ENCODE assay signal across 8 mouse cellular contexts in the genomic region with DNA sequence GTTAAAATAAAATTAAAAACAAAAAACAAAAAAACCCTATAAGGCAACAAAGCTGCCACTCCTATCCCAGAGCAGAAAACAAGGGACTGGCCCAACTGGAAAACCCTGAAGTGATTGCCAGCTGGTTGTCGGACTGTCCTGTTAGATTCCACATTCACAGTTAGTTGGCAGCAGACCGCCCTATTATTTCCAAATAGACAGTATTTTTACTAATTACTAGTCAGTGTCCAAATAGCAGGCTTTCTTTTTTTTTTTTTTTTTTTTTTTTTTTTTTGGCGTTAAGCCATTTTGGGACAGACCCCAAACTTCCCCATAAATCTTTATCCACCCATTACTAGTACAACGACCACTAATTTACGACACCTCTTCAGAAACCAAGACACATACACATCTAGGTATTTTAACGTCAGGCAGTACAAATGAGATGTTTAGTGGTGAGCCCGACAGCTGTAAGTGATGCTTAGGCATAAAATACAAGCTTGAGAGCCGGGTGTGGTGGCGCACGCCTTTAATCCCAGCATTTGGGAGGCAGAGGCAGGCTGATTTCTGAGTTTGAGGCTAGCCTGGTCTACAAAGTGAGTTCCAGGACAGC. TPM values are rescaled to one million over a fixed set of nuclear protein-coding genes. Genes with fewer than 3 reads are reported as not detected.
A peak's percentile ranks its signal among the peaks of the same experiment; 100 is the strongest.
DNase-seq lines count a peak whose midpoint lies in the region; ATAC-seq and TF ChIP-seq lines count a peak whose summit lies in the region.

No protein-coding gene starts in this region.

- H3K9ac ChIP-seq in CH12.LX (ENCODE audit: insufficient read depth, low read depth), result peak overlapping the region; percentile 16; the same call in 1 of the 2 replicates
- H3K9ac ChIP-seq in forebrain, postnatal 0 days, result no peak overlapping the region
- peak overlapping the region; percentile 58; the same call in 1 of the 2 replicates for H3K9ac ChIP-seq in limb, embryonic 15.5 days
- H3K9ac ChIP-seq in stomach, postnatal 0 days (ENCODE audit: low read length), result 0 out of 2 replicates have a peak overlapping the region, but pooled peaks have one; percentile 38

- TF ChIP-seq EP300 in CH12.LX (IDR thresholded peaks at IDR 0.05; ENCODE audit: low read length), result 0 out of 2 replicates have a peak, but pooled peaks have one; percentile 4
- no peak for TF ChIP-seq EP300 in stomach, postnatal 0 days (optimal IDR thresholded peaks at IDR 0.05)

- TF ChIP-seq POLR2A in cerebellum, adult 2 months (IDR thresholded peaks at IDR 0.05; ENCODE audit: borderline replicate concordance, insufficient read depth, low read length), result no peak
- no peak for TF ChIP-seq POLR2A in CH12.LX (IDR thresholded peaks at IDR 0.05; ENCODE audit: low read depth, low read length)

- no peak for TF ChIP-seq RAD21 in CH12.LX (IDR thresholded peaks at IDR 0.05; ENCODE audit: low read depth, low read length)

- dilution Hi-C loops in CH12.LX (cut with MboI; ENCODE audit: extremely low pct_ligation_motif_present, extremely low pct_unique_long_range_greater_than_20kb, low sequenced_read_pairs), result no loop called here

- H3K27ac ChIP-seq in cerebellum, adult 2 months (ENCODE audit: insufficient read depth, low read length), result no peak overlapping the region
- no peak overlapping the region for H3K27ac ChIP-seq in CH12.LX (ENCODE audit: insufficient read depth, low read depth)
- no peak overlapping the region for H3K27ac ChIP-seq in forebrain, postnatal 0 days (ENCODE audit: low read depth, low read length)
- peak overlapping the region; percentile 82 for H3K27ac ChIP-seq in limb, embryonic 15.5 days
- peak overlapping the region; percentile 82 for H3K27ac ChIP-seq in stomach, postnatal 0 days (replicated peaks)

- DNase-seq in cerebellum, adult 2 months, result peak; percentile 8 to 20
- DNase-seq in cerebellum, adult 11 months, result no peak
- DNase-seq in CH12.LX (ENCODE audit: extremely low read depth), result no peak
- DNase-seq in forebrain, postnatal 0 days, result peak; percentile 2
- DNase-seq in stomach, postnatal 0 days (ENCODE audit: low spot score), result no peak
- DNase-seq in left cerebral cortex, postnatal 14 days (ENCODE audit: low spot score in 2 of 2), result no peak
- DNase-seq in left cerebral cortex, postnatal 10 days (ENCODE audit: extremely low spot score in 1 of 2, low spot score in 2 of 2), result no peak

- TF ChIP-seq CTCF in cerebellum, adult 2 months (IDR thresholded peaks at IDR 0.05; ENCODE audit: borderline replicate concordance, insufficient read depth, low read depth, low read length), result no peak
- no peak for TF ChIP-seq CTCF in CH12.LX (conservative IDR thresholded peaks at IDR 0.05 in 1 of 2, IDR thresholded peaks at IDR 0.05 in 1 of 2; ENCODE audit: low read depth in 2 of 2, low read length in 2 of 2)
- no peak for TF ChIP-seq CTCF in forebrain, postnatal 0 days (IDR thresholded peaks at IDR 0.05; ENCODE audit: low read depth)
- TF ChIP-seq CTCF in stomach, postnatal 0 days (IDR thresholded peaks at IDR 0.05; ENCODE audit: low read depth), result no peak

- no peaks in the 10 kb centered on the region for H3K4me1 ChIP-seq in cerebellum, adult 2 months (ENCODE audit: control insufficient read depth, insufficient read depth, low read length)
- peaks cover 10 to 47% of the 10 kb centered on the region in 2 experiments; a peak in 3 of 4 replicates for H3K4me1 ChIP-seq in CH12.LX (ENCODE audit: control insufficient read depth in 1 of 2, insufficient read depth in 2 of 2)
- peaks cover 4% of the 10 kb centered on the region; the same call in 1 of the 2 replicates for H3K4me1 ChIP-seq in forebrain, postnatal 0 days (ENCODE audit: insufficient read depth)
- peaks cover 6% of the 10 kb centered on the region for H3K4me1 ChIP-seq in limb, embryonic 15.5 days
- H3K4me1 ChIP-seq in stomach, postnatal 0 days (replicated peaks; ENCODE audit: control insufficient read depth, insufficient read depth), result peaks cover 3% of the 10 kb centered on the region; the same call in 1 of the 2 replicates

- peaks cover 26% of the 10 kb centered on the region for H3K79me2 ChIP-seq in CH12.LX (replicated peaks; ENCODE audit: control insufficient read depth, extremely low read depth, insufficient read depth, poor library complexity, severe bottlenecking)

- H3K4me3 ChIP-seq in cerebellum, adult 2 months (replicated peaks; ENCODE audit: insufficient read depth, low read depth, low read length), result peak overlapping the region; percentile 86
- no peak overlapping the region for H3K4me3 ChIP-seq in CH12.LX (replicated peaks in 1 of 3; ENCODE audit: low read depth in 2 of 3, low read length in 2 of 3, poor library complexity in 1 of 3)
- peak overlapping the region; percentile 59 for H3K4me3 ChIP-seq in forebrain, postnatal 0 days (ENCODE audit: low read depth, low read length)
- peak overlapping the region; percentile 64 for H3K4me3 ChIP-seq in limb, embryonic 15.5 days
- peak overlapping the region; percentile 69 for H3K4me3 ChIP-seq in stomach, postnatal 0 days (ENCODE audit: low read depth, low read length)

- peak overlapping the region; percentile 79 for H3K4me2 ChIP-seq in CH12.LX (ENCODE audit: insufficient read depth, low read depth, poor library complexity, severe bottlenecking)
- H3K4me2 ChIP-seq in forebrain, postnatal 0 days (ENCODE audit: low read depth), result peak overlapping the region; percentile 95
- peak overlapping the region; percentile 88 for H3K4me2 ChIP-seq in limb, embryonic 15.5 days
- H3K4me2 ChIP-seq in stomach, postnatal 0 days (replicated peaks; ENCODE audit: low read depth), result peak overlapping the region; percentile 95

- H3K27me3 ChIP-seq in cerebellum, adult 2 months (ENCODE audit: control insufficient read depth, insufficient read depth, low read length), result no peaks in the 10 kb centered on the region
- H3K27me3 ChIP-seq in CH12.LX (replicated peaks), result no peaks in the 10 kb centered on the region
- H3K27me3 ChIP-seq in forebrain, postnatal 0 days (ENCODE audit: insufficient read depth, low read length), result no peaks in the 10 kb centered on the region
- no peaks in the 10 kb centered on the region for H3K27me3 ChIP-seq in limb, embryonic 15.5 days
- no peaks in the 10 kb centered on the region for H3K27me3 ChIP-seq in stomach, postnatal 0 days (ENCODE audit: control insufficient read depth, insufficient read depth, low read length)

- H3K36me3 ChIP-seq in CH12.LX (replicated peaks in 1 of 2; ENCODE audit: control insufficient read depth in 1 of 2, insufficient read depth in 1 of 2, low read length in 1 of 2), result no peaks in the 10 kb centered on the region
- H3K36me3 ChIP-seq in forebrain, postnatal 0 days (ENCODE audit: insufficient read depth), result no peaks in the 10 kb centered on the region
- H3K36me3 ChIP-seq in limb, embryonic 15.5 days, result no peaks in the 10 kb centered on the region
- no peaks in the 10 kb centered on the region for H3K36me3 ChIP-seq in stomach, postnatal 0 days (ENCODE audit: control insufficient read depth, insufficient read depth, low read length)

- peaks cover 8% of the 10 kb centered on the region for H3K9me3 ChIP-seq in CH12.LX (replicated peaks; ENCODE audit: low read length)
- no peaks in the 10 kb centered on the region for H3K9me3 ChIP-seq in forebrain, postnatal 0 days (ENCODE audit: low read length)
- H3K9me3 ChIP-seq in limb, embryonic 15.5 days, result no peaks in the 10 kb centered on the region
- no peaks in the 10 kb centered on the region for H3K9me3 ChIP-seq in stomach, postnatal 0 days (ENCODE audit: control insufficient read depth, low read length)

- intact Hi-C loops in left cerebral cortex, postnatal 14 days (cut with DNase I), result no loop called here
- intact Hi-C loops in left cerebral cortex, postnatal 10 days (cut with DNase I), result loop anchor here (10.0 kb wide), 1 partner anchor 439 kb away; the partner anchor contains the start of gene Blcap

- in situ Hi-C loops in CH12.LX (cut with MboI; ENCODE audit: low pct_ligation_motif_present, low pct_unique_long_range_greater_than_20kb, low sequenced_read_pairs), result loop anchor here (10.0 to 25.0 kb wide), 2 partner anchors 49 to 427 kb away; partner anchors contain the start of genes Blcap and Nnat

- WGBS in cerebellum, adult 2 months, result 70% methylated on average over 10 of the region's 10 CpGs
- WGBS in forebrain, postnatal 0 days, result 66% methylated on average over 10 of the region's 10 CpGs
- 70% methylated on average over 10 of the region's 10 CpGs for WGBS in limb, embryonic 15.5 days
- 66% methylated on average over 10 of the region's 10 CpGs for WGBS in stomach, postnatal 0 days

- no peak for ATAC-seq in forebrain, postnatal 0 days
- no peak for ATAC-seq in limb, embryonic 15.5 days (ENCODE audit: insufficient number of reproducible peaks, low FRiP score, low TSS enrichment, low read depth)
- no peak for ATAC-seq in stomach, postnatal 0 days (ENCODE audit: low FRiP score, low TSS enrichment)

RNA-seq across cellular contexts. Expression of gene Samhd1, which starts 0.6 kb away (rescaled TPM):
- polyA plus RNA-seq in cerebellum, adult 2 months (2012; rRNA removed), result 22.4 and 22.6 TPM in 2 replicates
- 32.8 and 33.2 TPM in 2 replicates for total RNA-seq in CH12.LX (2012; rRNA removed)
- 67.9 and 79.7 TPM in 2 replicates for total RNA-seq in CH12.LX (2014; rRNA removed)
- 79.5 and 81.1 TPM in 2 replicates for polyA plus RNA-seq in CH12.LX (2012; ENCODE audit: insufficient read length, low read depth)
- total RNA-seq in forebrain, postnatal 0 days (2014; rRNA removed), result 11.3 and 18.5 TPM in 2 replicates
- 6.6 and 8.0 TPM in 2 replicates for polyA plus RNA-seq in forebrain, postnatal 0 days (2015; fragmentation: Nextera tagmentation; extraction: Ambion mirVana)
- 21.4 and 24.1 TPM in 2 replicates for polyA plus RNA-seq in limb, embryonic 15.5 days (2015; fragmentation: Nextera tagmentation; extraction: Ambion mirVana)
- polyA plus RNA-seq in stomach, postnatal 0 days (2015; fragmentation: Nextera tagmentation; extraction: Ambion mirVana), result 16.1 and 17.4 TPM in 2 replicates
- 10 to 100 TPM; 12.0 to 14.1 TPM for total RNA-seq in left cerebral cortex, postnatal 14 days (2021)
- total RNA-seq in left cerebral cortex, postnatal 10 days (2021), result 10 to 100 TPM; 16.7 to 17.4 TPM

RNA-seq across cellular contexts. Expression of gene Tldc2, which starts 48.8 kb away (rescaled TPM):
- polyA plus RNA-seq in cerebellum, adult 2 months (2012; rRNA removed), result 6.0 and 7.1 TPM in 2 replicates
- not detected in 2 replicates for total RNA-seq in CH12.LX (2012; rRNA removed)
- total RNA-seq in CH12.LX (2014; rRNA removed), result not detected in 2 replicates
- polyA plus RNA-seq in CH12.LX (2012; ENCODE audit: insufficient read length, low read depth), result not detected in 2 replicates
- total RNA-seq in forebrain, postnatal 0 days (2014; rRNA removed), result not detected in 2 replicates
- not detected in 2 replicates for polyA plus RNA-seq in forebrain, postnatal 0 days (2015; fragmentation: Nextera tagmentation; extraction: Ambion mirVana)
- not detected in 2 replicates for polyA plus RNA-seq in limb, embryonic 15.5 days (2015; fragmentation: Nextera tagmentation; extraction: Ambion mirVana)
- polyA plus RNA-seq in stomach, postnatal 0 days (2015; fragmentation: Nextera tagmentation; extraction: Ambion mirVana), result not detected in 2 replicates
- total RNA-seq in left cerebral cortex, postnatal 14 days (2021), result not detected
- not detected for total RNA-seq in left cerebral cortex, postnatal 10 days (2021)

RNA-seq across cellular contexts. Expression of gene Soga1, which starts 56.6 kb away (rescaled TPM):
- 38.3 and 50.1 TPM in 2 replicates for polyA plus RNA-seq in cerebellum, adult 2 months (2012; rRNA removed)
- 1.0 and 2.0 TPM in 2 replicates for total RNA-seq in CH12.LX (2012; rRNA removed)
- total RNA-seq in CH12.LX (2014; rRNA removed), result 0.31 and 0.39 TPM in 2 replicates
- polyA plus RNA-seq in CH12.LX (2012; ENCODE audit: insufficient read length, low read depth), result 1.8 and 2.0 TPM in 2 replicates
- total RNA-seq in forebrain, postnatal 0 days (2014; rRNA removed), result 80.5 and 93.7 TPM in 2 replicates
- 3.1 and 3.9 TPM in 2 replicates for polyA plus RNA-seq in forebrain, postnatal 0 days (2015; fragmentation: Nextera tagmentation; extraction: Ambion mirVana)
- polyA plus RNA-seq in limb, embryonic 15.5 days (2015; fragmentation: Nextera tagmentation; extraction: Ambion mirVana), result 2.3 and 2.9 TPM in 2 replicates
- 0.65 and 0.86 TPM in 2 replicates for polyA plus RNA-seq in stomach, postnatal 0 days (2015; fragmentation: Nextera tagmentation; extraction: Ambion mirVana)
- total RNA-seq in left cerebral cortex, postnatal 14 days (2021), result 10 to 100 TPM; 38.8 to 41.1 TPM
- 10 to 100 TPM; 61.2 to 61.4 TPM for total RNA-seq in left cerebral cortex, postnatal 10 days (2021)

Comparison
In these comparisons a context has a peak if more than half of its experiments do, and no peak if none do; other contexts are left out.
1. DNase-seq: peak in cerebellum, adult 2 months (2 of 2) and forebrain, postnatal 0 days (single experiment); none in cerebellum, adult 11 months (single experiment), CH12.LX (single experiment), stomach, postnatal 0 days (single experiment), left cerebral cortex, postnatal 14 days (0 of 2) and left cerebral cortex, postnatal 10 days (0 of 2).
2. H3K27ac ChIP-seq: peak in limb, embryonic 15.5 days (single experiment) and stomach, postnatal 0 days (single experiment); none in cerebellum, adult 2 months (single experiment), CH12.LX (single experiment) and forebrain, postnatal 0 days (single experiment).
3. H3K4me3 ChIP-seq: peak in cerebellum, adult 2 months (single experiment), forebrain, postnatal 0 days (single experiment), limb, embryonic 15.5 days (single experiment) and stomach, postnatal 0 days (single experiment); none in CH12.LX (0 of 3).
4. Peak in every context shown above with its lines, with median percentiles within 50 percentile points of each other: H3K4me2 ChIP-seq.